Mouse (Mus musculus): Measurements from ENCODE around the gene Maml2. TPM values are rescaled to one million over a fixed set of nuclear protein-coding genes. Genes with fewer than 3 reads are reported as not detected.

Maml2 gene
- polyA plus RNA-seq, 1 experiment from 2014 or later, result 11.4 TPM

GRCm38 (mm10) chr9:13530575-13530974, 232.8 kb downstream of the Maml2 start:
- no peak overlapping the region for H3K27ac ChIP-seq (ENCODE audit: low read depth, low read length)
- H3K4me1 ChIP-seq (replicated peaks; ENCODE audit: control insufficient read depth, insufficient read depth, low read length), result no peaks in the 10 kb centered on the region

DNA sequence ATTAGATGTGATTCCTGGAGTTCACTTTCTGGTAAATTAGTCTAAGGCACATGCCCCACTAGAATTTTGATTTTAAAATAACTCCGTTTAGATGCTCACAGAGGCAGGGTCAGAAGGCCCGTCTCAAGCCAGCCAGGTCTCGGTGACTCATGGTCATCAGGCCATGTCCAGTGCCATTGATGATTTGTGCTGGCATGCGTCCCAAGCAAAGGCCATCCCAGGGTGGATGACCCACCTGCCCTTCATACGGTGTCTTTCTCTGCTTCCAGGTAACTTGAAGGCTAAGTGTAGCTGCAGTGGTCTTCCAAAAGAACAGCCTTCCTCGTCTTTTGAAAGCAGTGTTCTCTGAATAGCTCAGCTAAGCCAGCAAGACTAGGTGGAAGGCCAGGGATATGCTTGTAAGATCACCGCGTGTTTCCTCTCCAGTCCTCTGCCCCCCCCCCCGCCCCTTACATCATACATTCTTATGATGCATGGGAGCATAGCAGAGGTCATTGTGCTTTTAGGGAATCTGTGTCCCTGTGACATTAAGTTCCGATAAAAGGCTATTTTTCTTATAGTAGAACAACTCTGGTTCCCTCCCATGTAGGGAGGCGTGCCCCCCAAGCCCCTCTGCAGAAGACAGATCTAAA, 235.4 kb downstream of the Maml2 start:
- no peak for ATAC-seq (ENCODE audit: low FRiP score)
- Histone ChIP-seq H3K27ac (ENCODE audit: low read depth, low read length) (no peak overlapping the region), H3K27me3 (ENCODE audit: control insufficient read depth, insufficient read depth, low read length) (no peaks in the 10 kb centered on the region), H3K4me1 (replicated peaks; ENCODE audit: control insufficient read depth, insufficient read depth, low read length) (no peaks in the 10 kb centered on the region), H3K4me2 (replicated peaks; ENCODE audit: low read depth, low read length) (no peak overlapping the region), H3K9ac (ENCODE audit: low read depth, low read length) (no peak overlapping the region), H3K4me3 (ENCODE audit: low read depth, low read length) (no peak overlapping the region), H3K9me3 (ENCODE audit: control insufficient read depth, low read length) (no peaks in the 10 kb centered on the region), H3K36me3 (ENCODE audit: control insufficient read depth, insufficient read depth, low read length) (no peaks in the 10 kb centered on the region)
- no peak for DNase-seq (ENCODE audit: low spot score)
- WGBS, result 85% methylated on average over 11 of the region's 11 CpGs

More at GRCm38 (mm10) chr9:13530575-13530974, 232.8 kb downstream of the Maml2 start:
- H3K9ac ChIP-seq (ENCODE audit: low read depth, low read length), result no peak overlapping the region
- no peaks in the 10 kb centered on the region for H3K36me3 ChIP-seq (ENCODE audit: control insufficient read depth, insufficient read depth, low read length)
- no peaks in the 10 kb centered on the region for H3K27me3 ChIP-seq (ENCODE audit: control insufficient read depth, insufficient read depth, low read length)
- WGBS, result 71% methylated on average over 4 of the region's 4 CpGs
- no peak for ATAC-seq (ENCODE audit: low FRiP score)
- no peak overlapping the region for H3K4me2 ChIP-seq (replicated peaks; ENCODE audit: low read depth, low read length)
- DNase-seq (ENCODE audit: low spot score), result no peak
- no peak overlapping the region for H3K4me3 ChIP-seq (ENCODE audit: low read depth, low read length)
- H3K9me3 ChIP-seq (ENCODE audit: control insufficient read depth, low read length), result no peaks in the 10 kb centered on the region

- Histone ChIP-seq H3K27ac (ENCODE audit: low read depth, low read length) (no peak overlapping the region), H3K9me3 (ENCODE audit: control insufficient read depth, low read length) (no peaks in the 10 kb centered on the region), H3K27me3 (ENCODE audit: control insufficient read depth, insufficient read depth, low read length) (no peaks in the 10 kb centered on the region), H3K9ac (ENCODE audit: low read depth, low read length) (no peak overlapping the region), H3K4me3 (ENCODE audit: low read depth, low read length) (no peak overlapping the region), H3K36me3 (ENCODE audit: control insufficient read depth, insufficient read depth, low read length) (no peaks in the 10 kb centered on the region), H3K4me1 (replicated peaks; ENCODE audit: control insufficient read depth, insufficient read depth, low read length) (no peaks in the 10 kb centered on the region), H3K4me2 (replicated peaks; ENCODE audit: low read depth, low read length) (no peak overlapping the region)
- 33% methylated on average over 5 of the region's 5 CpGs for WGBS
- DNase-seq (ENCODE audit: low spot score), result no peak
- peak; percentile 52; the same call in 1 of the 2 replicates for ATAC-seq (ENCODE audit: low FRiP score)
Measured at GRCm38 (mm10) chr9:13535803-13536202, 238.0 kb downstream of the Maml2 start.

DNA sequence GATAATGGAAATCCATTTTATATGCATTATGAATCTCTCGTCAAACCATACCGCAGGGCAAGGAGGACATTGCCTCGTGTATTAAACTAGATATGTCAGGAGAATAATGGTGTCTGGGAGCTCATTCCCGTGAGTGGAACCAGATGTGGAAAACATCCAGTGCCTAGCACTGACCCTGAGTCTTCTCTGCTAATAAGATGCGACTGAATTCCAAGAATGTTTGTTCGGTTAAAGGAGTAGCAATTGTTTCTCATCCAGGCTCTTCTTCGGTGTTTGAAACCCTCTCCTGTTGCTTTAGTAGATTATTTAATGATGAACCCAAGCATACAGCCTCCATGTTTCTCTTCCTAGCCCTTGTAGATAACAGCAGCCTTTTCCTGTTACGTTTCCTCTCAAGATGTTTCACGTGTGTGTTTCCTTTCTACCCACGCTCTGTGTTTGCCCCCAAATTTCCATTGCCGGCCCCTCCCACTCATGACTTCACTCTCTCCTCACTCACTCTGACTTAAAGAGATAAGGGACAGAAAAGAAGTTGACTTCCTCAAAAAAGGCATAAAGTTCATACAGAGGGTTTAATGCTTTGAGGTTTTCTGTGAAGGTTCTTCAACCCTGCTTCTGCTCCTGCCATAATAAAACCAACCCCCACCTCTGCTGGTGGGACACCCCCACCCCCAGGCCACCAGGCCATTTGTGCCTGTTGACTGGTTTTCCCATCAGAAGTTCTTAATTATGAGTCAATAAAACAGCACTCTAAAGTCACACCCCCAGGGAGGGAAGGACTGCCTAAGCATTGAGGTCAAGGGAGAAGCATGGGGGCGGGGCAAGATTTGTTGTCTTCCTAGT, 238.9 kb downstream of the Maml2 start:
- ATAC-seq (ENCODE audit: low FRiP score) (no peak), DNase-seq (ENCODE audit: low spot score) (no peak)
- Histone ChIP-seq H3K27me3 (ENCODE audit: control insufficient read depth, insufficient read depth, low read length) (no peaks in the 10 kb centered on the region), H3K9ac (ENCODE audit: low read depth, low read length) (no peak overlapping the region), H3K4me1 (replicated peaks; ENCODE audit: control insufficient read depth, insufficient read depth, low read length) (no peaks in the 10 kb centered on the region), H3K4me2 (replicated peaks; ENCODE audit: low read depth, low read length) (no peak overlapping the region), H3K36me3 (ENCODE audit: control insufficient read depth, insufficient read depth, low read length) (no peaks in the 10 kb centered on the region), H3K27ac (ENCODE audit: low read depth, low read length) (0 out of 2 replicates have a peak overlapping the region, but pooled peaks have one; percentile 33), H3K9me3 (ENCODE audit: control insufficient read depth, low read length) (no peaks in the 10 kb centered on the region), H3K4me3 (ENCODE audit: low read depth, low read length) (no peak overlapping the region)
- 43% methylated on average over 12 of the region's 12 CpGs for WGBS

DNA sequence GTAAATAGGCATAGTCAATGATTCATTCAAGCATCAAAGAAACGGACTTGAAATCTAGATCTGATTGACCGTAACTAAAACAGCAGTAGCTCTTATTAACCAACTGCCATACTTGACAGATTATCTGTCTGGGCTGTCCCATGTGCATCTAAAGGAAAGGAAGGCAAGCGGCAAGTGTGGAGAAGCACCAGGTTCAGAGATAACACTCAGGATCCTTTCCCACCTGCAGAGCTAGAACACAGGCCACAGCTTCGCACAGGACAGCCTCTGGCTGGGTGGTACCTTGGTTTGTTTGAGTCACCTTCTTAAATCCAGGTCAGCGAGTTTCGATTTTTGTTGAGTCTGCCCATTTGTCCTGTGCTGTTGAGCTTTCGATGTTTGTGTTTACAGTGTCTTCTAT, 240.4 kb downstream of the Maml2 start:
- Histone ChIP-seq H3K27ac (ENCODE audit: low read depth, low read length) (no peak overlapping the region), H3K4me3 (ENCODE audit: low read depth, low read length) (no peak overlapping the region), H3K4me2 (replicated peaks; ENCODE audit: low read depth, low read length) (no peak overlapping the region), H3K9ac (ENCODE audit: low read depth, low read length) (no peak overlapping the region), H3K4me1 (replicated peaks; ENCODE audit: control insufficient read depth, insufficient read depth, low read length) (no peaks in the 10 kb centered on the region), H3K9me3 (ENCODE audit: control insufficient read depth, low read length) (no peaks in the 10 kb centered on the region), H3K27me3 (ENCODE audit: control insufficient read depth, insufficient read depth, low read length) (no peaks in the 10 kb centered on the region), H3K36me3 (ENCODE audit: control insufficient read depth, insufficient read depth, low read length) (no peaks in the 10 kb centered on the region)
- ATAC-seq (ENCODE audit: low FRiP score), result no peak
- DNase-seq (ENCODE audit: low spot score), result no peak
- WGBS, result 74% methylated on average over 7 of the region's 7 CpGs

DNA sequence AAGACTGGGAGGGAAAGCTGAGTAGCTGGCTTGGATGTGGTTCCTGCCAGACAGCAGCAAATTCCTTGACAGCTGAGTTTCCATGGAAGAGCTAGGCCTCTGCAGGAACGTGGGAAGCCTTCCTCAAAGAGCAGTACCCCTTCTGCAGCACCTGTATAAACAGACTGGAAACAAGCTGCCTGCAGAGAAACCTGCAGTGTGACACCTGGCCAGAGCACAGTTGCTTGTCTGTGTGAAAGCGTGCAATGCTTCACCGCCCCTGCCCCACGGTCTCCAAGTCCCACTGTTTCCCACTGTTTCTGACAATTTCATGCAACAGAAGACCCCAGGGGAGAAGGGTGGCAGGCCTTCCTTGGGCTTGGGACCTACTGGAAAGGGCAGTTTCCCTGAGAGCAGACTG, 241.8 kb downstream of the Maml2 start:
- WGBS, result 32% methylated on average over 4 of the region's 4 CpGs

DNA sequence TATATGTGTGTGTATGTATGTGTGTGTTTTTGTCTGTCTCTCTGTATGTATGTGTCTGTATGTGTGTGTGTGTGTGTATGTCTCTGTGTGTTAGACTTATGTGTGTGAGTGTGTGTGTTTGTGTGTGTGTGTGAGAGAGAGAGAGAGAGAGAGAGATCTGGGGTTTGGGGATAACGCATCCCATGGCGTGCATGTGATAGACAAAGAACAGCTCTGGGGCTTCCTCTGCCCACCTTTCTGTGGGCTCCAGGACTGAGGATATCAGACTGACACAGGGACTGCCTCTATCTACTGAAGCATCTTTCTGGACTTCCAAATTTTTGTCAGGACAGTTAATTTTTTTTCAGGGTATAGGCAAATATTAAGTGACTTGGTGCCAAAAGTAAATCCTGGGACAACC, 242.5 kb downstream of the Maml2 start:
- no peak overlapping the region for H3K27ac ChIP-seq (ENCODE audit: low read depth, low read length)
- no peak overlapping the region for H3K4me2 ChIP-seq (replicated peaks; ENCODE audit: low read depth, low read length)
- no peaks in the 10 kb centered on the region for H3K27me3 ChIP-seq (ENCODE audit: control insufficient read depth, insufficient read depth, low read length)
- WGBS, result 79% methylated on average over 2 of the region's 2 CpGs
- no peaks in the 10 kb centered on the region for H3K4me1 ChIP-seq (replicated peaks; ENCODE audit: control insufficient read depth, insufficient read depth, low read length)
- no peak overlapping the region for H3K9ac ChIP-seq (ENCODE audit: low read depth, low read length)
- H3K36me3 ChIP-seq (ENCODE audit: control insufficient read depth, insufficient read depth, low read length), result no peaks in the 10 kb centered on the region
- no peaks in the 10 kb centered on the region for H3K9me3 ChIP-seq (ENCODE audit: control insufficient read depth, low read length)
- ATAC-seq (ENCODE audit: low FRiP score), result no peak
- no peak overlapping the region for H3K4me3 ChIP-seq (ENCODE audit: low read depth, low read length)
- DNase-seq (ENCODE audit: low spot score), result no peak

More for the DNA sequence above, 241.8 kb downstream of the Maml2 start:
- no peaks in the 10 kb centered on the region for H3K4me1 ChIP-seq (replicated peaks; ENCODE audit: control insufficient read depth, insufficient read depth, low read length)
- DNase-seq (ENCODE audit: low spot score), result no peak
- ATAC-seq (ENCODE audit: low FRiP score), result no peak
- no peak overlapping the region for H3K9ac ChIP-seq (ENCODE audit: low read depth, low read length)
- H3K36me3 ChIP-seq (ENCODE audit: control insufficient read depth, insufficient read depth, low read length), result no peaks in the 10 kb centered on the region
- H3K4me3 ChIP-seq (ENCODE audit: low read depth, low read length), result no peak overlapping the region
- H3K4me2 ChIP-seq (replicated peaks; ENCODE audit: low read depth, low read length), result no peak overlapping the region
- H3K27ac ChIP-seq (ENCODE audit: low read depth, low read length), result no peak overlapping the region
- no peaks in the 10 kb centered on the region for H3K9me3 ChIP-seq (ENCODE audit: control insufficient read depth, low read length)
- no peaks in the 10 kb centered on the region for H3K27me3 ChIP-seq (ENCODE audit: control insufficient read depth, insufficient read depth, low read length)

DNA sequence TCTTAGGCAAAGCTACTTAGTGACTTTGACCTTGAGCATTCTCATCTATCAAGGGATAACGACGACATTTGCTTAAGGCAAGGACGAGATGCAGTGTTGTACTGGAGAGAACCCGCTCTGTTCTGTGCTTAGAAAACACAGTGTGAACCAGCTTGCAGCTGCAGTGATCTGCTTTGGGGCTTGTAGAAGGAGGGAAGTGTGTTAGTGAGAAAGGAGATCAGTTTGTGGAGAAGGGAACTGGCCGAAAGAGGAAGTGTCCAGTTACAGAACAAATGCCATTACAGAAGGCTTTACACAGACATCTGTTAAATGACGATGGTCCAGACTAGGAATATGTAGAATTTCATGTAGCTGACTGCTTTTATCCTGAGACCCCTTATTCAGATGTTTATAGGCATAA, 243.0 kb downstream of the Maml2 start:
- Histone ChIP-seq H3K9me3 (ENCODE audit: control insufficient read depth, low read length) (no peaks in the 10 kb centered on the region), H3K27ac (ENCODE audit: low read depth, low read length) (no peak overlapping the region), H3K4me1 (replicated peaks; ENCODE audit: control insufficient read depth, insufficient read depth, low read length) (no peaks in the 10 kb centered on the region), H3K4me3 (ENCODE audit: low read depth, low read length) (no peak overlapping the region), H3K36me3 (ENCODE audit: control insufficient read depth, insufficient read depth, low read length) (no peaks in the 10 kb centered on the region), H3K9ac (ENCODE audit: low read depth, low read length) (no peak overlapping the region), H3K27me3 (ENCODE audit: control insufficient read depth, insufficient read depth, low read length) (no peaks in the 10 kb centered on the region), H3K4me2 (replicated peaks; ENCODE audit: low read depth, low read length) (no peak overlapping the region)
- no peak for ATAC-seq (ENCODE audit: low FRiP score)
- no peak for DNase-seq (ENCODE audit: low spot score)
- WGBS, result 60% methylated on average over 6 of the region's 6 CpGs

DNA sequence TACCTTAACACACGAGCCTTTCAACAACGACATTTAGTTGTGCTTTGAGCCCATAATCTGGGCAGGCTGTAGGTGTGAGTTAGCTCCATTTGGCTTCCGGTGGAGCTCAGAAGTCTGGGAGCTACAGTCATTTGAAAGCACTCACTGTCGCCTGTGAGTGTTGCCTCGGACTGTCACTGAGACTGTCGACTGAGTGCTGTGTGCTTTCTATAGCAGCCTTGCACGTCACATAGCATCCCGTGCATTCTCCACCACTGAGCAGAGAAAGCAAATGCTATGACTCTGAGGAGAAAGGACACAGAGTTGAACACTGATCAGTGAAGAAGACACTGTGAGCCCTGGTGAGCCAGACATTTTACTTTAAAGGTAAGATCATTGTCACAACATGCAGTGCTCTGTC, 245.4 kb downstream of the Maml2 start:
- H3K4me1 ChIP-seq (replicated peaks; ENCODE audit: control insufficient read depth, insufficient read depth, low read length), result no peaks in the 10 kb centered on the region
- WGBS, result 57% methylated on average over 8 of the region's 8 CpGs
- no peaks in the 10 kb centered on the region for H3K9me3 ChIP-seq (ENCODE audit: control insufficient read depth, low read length)
- H3K4me2 ChIP-seq (replicated peaks; ENCODE audit: low read depth, low read length), result no peak overlapping the region
- no peaks in the 10 kb centered on the region for H3K36me3 ChIP-seq (ENCODE audit: control insufficient read depth, insufficient read depth, low read length)
- no peak for DNase-seq (ENCODE audit: low spot score)
- no peaks in the 10 kb centered on the region for H3K27me3 ChIP-seq (ENCODE audit: control insufficient read depth, insufficient read depth, low read length)
- no peak overlapping the region for H3K9ac ChIP-seq (ENCODE audit: low read depth, low read length)
- H3K27ac ChIP-seq (ENCODE audit: low read depth, low read length), result no peak overlapping the region
- no peak overlapping the region for H3K4me3 ChIP-seq (ENCODE audit: low read depth, low read length)
- no peak for ATAC-seq (ENCODE audit: low FRiP score)

Measured in hindbrain, embryonic 11.5 days (tissue).